Mouse (Mus musculus) hindbrain, embryonic 14.5 days (tissue): ENCODE results near the gene Gm20390. TPM values are rescaled to one million over a fixed set of nuclear protein-coding genes. Genes with fewer than 3 reads are reported as not detected.

Experiments used
- ATAC-seq: fragments of 200-750 bp; cut with Nextera tagmentation; 2 replicates; pipeline ENCODE4 v1.8.0; 2017; ENCODE audit warnings: moderate number of reproducible peaks, mild to moderate bottlenecking, moderate TSS enrichment, moderate library complexity; ENCODE audit not compliant: low FRiP score
- DNase-seq: peaks from one replicate; pipeline ENCODE4 v3.0.0-alpha.2; 2015; ENCODE audit warnings: low spot score
- H3K27ac ChIP-seq: fragments of 300-500 bp; sonication (generic); 2 replicates; pipeline ENCODE4 v1.5.1; 2014; ENCODE audit warnings: mild to moderate bottlenecking, moderate library complexity
- H3K27me3 ChIP-seq: fragments of 300-500 bp; sonication (generic); 2 replicates; pipeline ENCODE4 v1.6.1; 2014; ENCODE audit warnings: mild to moderate bottlenecking, low read length, mixed read lengths; ENCODE audit not compliant: control insufficient read depth, insufficient read depth
- H3K36me3 ChIP-seq: fragments of 300-500 bp; sonication (generic); replicated peaks from 2 replicates; pipeline ENCODE4 v1.6.1; 2014; ENCODE audit not compliant: control insufficient read depth, insufficient read depth
- H3K4me1 ChIP-seq: fragments of 300-500 bp; sonication (generic); replicated peaks from 2 replicates; pipeline ENCODE4 v1.6.1; 2014; ENCODE audit warnings: antibody characterized with exemption, low read length, mixed read lengths; ENCODE audit not compliant: control insufficient read depth, insufficient read depth
- H3K4me2 ChIP-seq: fragments of 300-500 bp; sonication (generic); replicated peaks from 2 replicates; pipeline ENCODE4 v1.6.1; 2014; ENCODE audit warnings: mild to moderate bottlenecking, moderate library complexity
- H3K4me3 ChIP-seq: fragments of 300-500 bp; sonication (generic); replicated peaks from 2 replicates; pipeline ENCODE4 v1.5.1; 2014; ENCODE audit warnings: mild to moderate bottlenecking, low read length
- H3K9ac ChIP-seq: fragments of 300-500 bp; sonication (generic); 2 replicates; pipeline ENCODE4 v1.6.1; 2014
- H3K9me3 ChIP-seq: fragments of 300-500 bp; sonication (generic); 2 replicates; pipeline ENCODE4 v1.6.1; 2016; ENCODE audit warnings: low read length; ENCODE audit not compliant: control insufficient read depth
- WGBS: fragments of 180-500 bp; shearing (Covaris S2); extraction: QIAGEN DNeasy Blood & Tissue Kit; methylation state at CpG from one replicate; pipeline ENCODE4 v1.1.7; 2014; 5-methylcytosine and 5-hydroxymethylcytosine counted together
- polyA plus RNA-seq: library from polyadenylated mRNA; unstranded; fragments of >200 nt; fragmentation: Nextera tagmentation; extraction: Ambion mirVana; gene quantifications from 2 replicates; pipeline ENCODE4 v1.2.1, GENCODE M21; 2014

Gm20390 gene
- polyA plus RNA-seq, 1 experiment from 2014 or later = 350 TPM

DNA sequence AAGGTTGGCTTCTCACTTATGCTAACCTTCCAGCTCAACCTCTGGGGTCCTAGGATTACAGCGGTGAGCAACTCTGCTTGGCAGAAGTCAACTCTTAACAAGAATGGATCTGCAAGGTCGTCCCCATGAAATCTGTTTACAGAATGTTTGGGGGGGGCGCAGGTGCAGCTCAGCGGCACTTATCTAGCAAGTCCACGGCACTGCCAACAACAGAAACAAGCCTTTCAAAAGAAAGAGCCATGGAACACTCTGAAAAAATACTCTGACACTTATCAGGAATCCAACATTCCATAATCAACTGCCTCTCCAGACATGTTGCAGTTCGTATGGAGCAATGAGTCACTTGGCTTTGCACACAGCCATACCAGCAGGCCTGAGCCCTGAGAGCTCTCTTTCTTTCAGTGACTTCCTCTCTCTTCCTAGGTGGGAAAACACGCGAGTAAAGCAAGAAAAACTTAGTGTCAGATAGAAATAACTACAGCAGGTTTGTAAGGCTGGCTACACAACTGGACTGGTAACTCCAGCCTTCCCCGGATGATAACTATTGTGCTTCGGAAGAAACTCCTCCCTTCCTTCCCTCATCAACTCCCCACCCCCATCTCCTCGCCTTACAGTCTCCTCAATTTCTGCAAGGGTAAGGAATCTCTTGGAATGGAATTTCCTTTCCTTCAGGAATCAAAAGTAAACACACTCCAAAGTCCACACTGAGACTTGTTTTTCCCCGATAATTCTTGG, 20.4 kb upstream of the Gm20390 start:
- DNase-seq (no peak), ATAC-seq (no peak)
- H3K9me3 ChIP-seq = no peaks in the 10 kb centered on the region
- peak overlapping the region; percentile 53; the same call in 1 of the 2 replicates for H3K27ac ChIP-seq
- no peaks in the 10 kb centered on the region for H3K36me3 ChIP-seq
- no peak overlapping the region for H3K9ac ChIP-seq
- H3K4me2 ChIP-seq = no peak overlapping the region
- H3K4me3 ChIP-seq = no peak overlapping the region
- no peaks in the 10 kb centered on the region for H3K4me1 ChIP-seq
- H3K27me3 ChIP-seq = no peaks in the 10 kb centered on the region
- WGBS = 74% methylated on average over 12 of the region's 12 CpGs

- Histone ChIP-seq H3K27me3 (no peaks in the 10 kb centered on the region), H3K9me3 (no peaks in the 10 kb centered on the region), H3K4me1 (no peaks in the 10 kb centered on the region), H3K27ac (peak overlapping the region; percentile 53; the same call in 1 of the 2 replicates), H3K4me3 (no peak overlapping the region), H3K9ac (no peak overlapping the region), H3K36me3 (no peaks in the 10 kb centered on the region), H3K4me2 (no peak overlapping the region)
- 71% methylated on average over 8 of the region's 8 CpGs for WGBS
- DNase-seq (no peak), ATAC-seq (no peak)
These were observed 19.7 kb upstream of the Gm20390 start for GRCm38 (mm10) chr11:93987625-93988327.

DNA sequence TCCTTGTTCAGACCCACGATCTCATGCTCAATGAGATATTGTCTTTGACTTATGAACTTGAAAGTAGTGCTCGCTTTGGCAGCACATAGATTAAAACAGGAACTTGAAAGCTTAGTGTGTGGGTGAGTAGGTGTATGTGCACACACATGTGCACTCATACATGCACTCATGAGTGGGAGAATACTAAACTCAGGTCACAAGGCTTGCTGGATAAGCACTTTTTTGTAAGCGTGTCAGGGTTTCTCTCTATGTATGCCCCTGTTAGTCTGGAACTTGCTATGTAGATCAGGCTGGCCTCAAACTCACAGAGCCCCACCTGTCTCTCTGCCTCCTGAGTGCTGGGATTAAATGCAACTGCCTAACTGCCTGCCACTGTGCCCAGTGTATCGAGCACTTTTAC, 18.9 kb upstream of the Gm20390 start:
- ATAC-seq (no peak), DNase-seq (no peak)
- Histone ChIP-seq H3K4me3 (no peak overlapping the region), H3K9me3 (no peaks in the 10 kb centered on the region), H3K4me1 (no peaks in the 10 kb centered on the region), H3K27me3 (no peaks in the 10 kb centered on the region), H3K4me2 (no peak overlapping the region), H3K9ac (no peak overlapping the region), H3K27ac (no peak overlapping the region), H3K36me3 (no peaks in the 10 kb centered on the region)
- WGBS = 90% methylated on average over 4 of the region's 4 CpGs

- Histone ChIP-seq H3K27ac (no peak overlapping the region), H3K4me3 (no peak overlapping the region), H3K4me1 (no peaks in the 10 kb centered on the region), H3K36me3 (no peaks in the 10 kb centered on the region), H3K4me2 (no peak overlapping the region), H3K9ac (no peak overlapping the region), H3K27me3 (no peaks in the 10 kb centered on the region), H3K9me3 (no peaks in the 10 kb centered on the region)
- ATAC-seq (no peak), DNase-seq (no peak)
These were observed 18.2 kb upstream of the Gm20390 start for GRCm38 (mm10) chr11:93986298-93986697.

- Histone ChIP-seq H3K4me2 (no peak overlapping the region), H3K36me3 (no peaks in the 10 kb centered on the region), H3K9ac (no peak overlapping the region), H3K27ac (no peak overlapping the region), H3K4me3 (no peak overlapping the region), H3K4me1 (no peaks in the 10 kb centered on the region), H3K9me3 (no peaks in the 10 kb centered on the region), H3K27me3 (no peaks in the 10 kb centered on the region)
- 87% methylated on average over 5 of the region's 5 CpGs for WGBS
- no peak for DNase-seq
- ATAC-seq = no peak
These were observed 17.2 kb upstream of the Gm20390 start for GRCm38 (mm10) chr11:93985265-93985664.

DNA sequence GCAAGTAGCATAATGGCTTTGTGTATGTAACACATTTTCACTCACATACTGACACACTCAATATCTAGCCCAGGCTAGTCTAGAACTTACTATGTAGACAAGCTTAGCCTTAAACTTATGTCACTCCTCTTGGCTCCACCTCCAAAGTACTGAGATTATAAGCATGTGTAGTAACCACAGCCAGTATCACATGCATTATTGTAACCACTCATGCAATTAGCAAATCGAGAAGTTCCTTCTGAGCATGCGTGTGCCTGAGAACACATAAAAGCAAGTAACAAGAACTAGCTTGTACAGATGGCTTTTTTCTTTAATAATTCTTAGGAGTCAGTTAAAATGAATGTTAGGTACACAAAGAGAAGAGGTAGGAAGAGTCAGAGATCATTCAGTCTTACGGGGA, 16.5 kb upstream of the Gm20390 start:
- no peaks in the 10 kb centered on the region for H3K4me1 ChIP-seq
- ATAC-seq = no peak
- H3K27ac ChIP-seq = no peak overlapping the region
- no peaks in the 10 kb centered on the region for H3K9me3 ChIP-seq
- no peak overlapping the region for H3K4me2 ChIP-seq
- H3K4me3 ChIP-seq = no peak overlapping the region
- DNase-seq = no peak
- H3K36me3 ChIP-seq = no peaks in the 10 kb centered on the region
- no peaks in the 10 kb centered on the region for H3K27me3 ChIP-seq
- no peak overlapping the region for H3K9ac ChIP-seq
- WGBS = 94% methylated on average over 3 of the region's 3 CpGs

DNA sequence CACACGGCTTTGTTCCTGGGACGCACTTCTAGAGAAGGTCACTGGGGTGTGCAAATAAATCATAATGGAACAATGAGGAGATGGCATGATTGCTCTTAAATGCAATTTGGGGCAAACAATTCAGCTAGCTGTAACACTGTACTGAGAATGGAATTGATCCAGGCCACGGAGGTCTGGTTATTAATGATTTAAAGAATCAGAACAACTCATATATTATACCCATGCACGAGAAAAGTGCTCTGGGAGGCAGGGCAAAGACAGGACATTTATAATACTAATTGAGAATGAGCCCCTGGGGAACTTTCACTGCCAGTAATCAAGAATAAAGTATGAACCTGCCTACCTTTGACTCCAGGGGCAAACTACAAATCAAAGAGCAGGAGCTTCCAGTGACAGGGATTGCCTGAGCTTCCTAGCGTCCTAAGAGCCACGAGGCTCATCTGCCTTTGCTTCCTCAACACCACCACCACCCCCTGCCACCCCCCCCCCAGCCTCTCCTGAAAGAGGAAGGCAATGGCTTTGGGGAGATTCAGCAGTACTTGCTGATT, 11.5 kb upstream of the Gm20390 start:
- Histone ChIP-seq H3K4me3 (no peak overlapping the region), H3K27ac (peak overlapping the region; percentile 20; the same call in 1 of the 2 replicates), H3K4me1 (no peaks in the 10 kb centered on the region), H3K27me3 (no peaks in the 10 kb centered on the region), H3K9me3 (no peaks in the 10 kb centered on the region), H3K4me2 (no peak overlapping the region), H3K9ac (no peak overlapping the region), H3K36me3 (no peaks in the 10 kb centered on the region)
- DNase-seq = no peak
- 35% methylated on average over 6 of the region's 6 CpGs for WGBS
- no peak for ATAC-seq

DNA sequence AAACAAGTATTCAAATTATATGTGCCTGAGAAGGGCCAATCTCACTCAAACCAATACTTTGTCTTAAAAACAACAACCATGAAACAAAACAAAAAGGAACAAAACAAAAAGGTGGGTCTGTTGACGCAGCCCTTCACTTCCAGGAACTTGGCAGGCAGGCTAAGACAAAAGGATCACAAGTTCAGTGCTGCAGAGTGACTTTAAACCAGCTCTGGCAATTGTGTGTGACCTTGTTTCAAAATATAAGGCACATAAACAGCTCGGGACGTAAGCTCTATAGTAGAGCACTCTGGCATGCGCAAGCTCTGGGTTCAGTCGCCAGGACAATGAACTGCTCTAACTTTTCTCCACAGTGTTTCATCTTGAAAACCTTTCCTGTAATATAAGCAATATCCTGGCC, 4.9 kb upstream of the Gm20390 start:
- 87% methylated on average over 5 of the region's 5 CpGs for WGBS
- no peaks in the 10 kb centered on the region for H3K9me3 ChIP-seq
- no peak overlapping the region for H3K9ac ChIP-seq
- no peaks in the 10 kb centered on the region for H3K36me3 ChIP-seq
- H3K27ac ChIP-seq = no peak overlapping the region
- ATAC-seq (no peak), DNase-seq (no peak)
- H3K4me2 ChIP-seq = no peak overlapping the region
- H3K27me3 ChIP-seq = no peaks in the 10 kb centered on the region
- peaks cover 7% of the 10 kb centered on the region; the same call in 1 of the 2 replicates for H3K4me1 ChIP-seq
- H3K4me3 ChIP-seq = no peak overlapping the region

GRCm38 (mm10) chr11:93969799-93970198, 1.7 kb upstream of the Gm20390 start:
- no peak overlapping the region for H3K9ac ChIP-seq
- no peak overlapping the region for H3K4me3 ChIP-seq
- H3K27me3 ChIP-seq = no peaks in the 10 kb centered on the region
- H3K9me3 ChIP-seq = no peaks in the 10 kb centered on the region
- H3K4me1 ChIP-seq = peaks cover 22% of the 10 kb centered on the region
- no peak for DNase-seq
- peaks cover 10% of the 10 kb centered on the region for H3K36me3 ChIP-seq
- H3K27ac ChIP-seq = no peak overlapping the region
- no peak overlapping the region for H3K4me2 ChIP-seq
- WGBS = 63% methylated on average over 1 of the region's 1 CpGs
- ATAC-seq = no peak
